Mouse (Mus musculus): ENCODE data around the gene Ndufa13. TPM values are rescaled to one million over a fixed set of nuclear protein-coding genes. Genes with fewer than 3 reads are reported as not detected.

Ndufa13 gene
- total and polyA plus RNA-seq, 2 experiments from 2014 or later, result 91.4 to 269 TPM

DNA sequence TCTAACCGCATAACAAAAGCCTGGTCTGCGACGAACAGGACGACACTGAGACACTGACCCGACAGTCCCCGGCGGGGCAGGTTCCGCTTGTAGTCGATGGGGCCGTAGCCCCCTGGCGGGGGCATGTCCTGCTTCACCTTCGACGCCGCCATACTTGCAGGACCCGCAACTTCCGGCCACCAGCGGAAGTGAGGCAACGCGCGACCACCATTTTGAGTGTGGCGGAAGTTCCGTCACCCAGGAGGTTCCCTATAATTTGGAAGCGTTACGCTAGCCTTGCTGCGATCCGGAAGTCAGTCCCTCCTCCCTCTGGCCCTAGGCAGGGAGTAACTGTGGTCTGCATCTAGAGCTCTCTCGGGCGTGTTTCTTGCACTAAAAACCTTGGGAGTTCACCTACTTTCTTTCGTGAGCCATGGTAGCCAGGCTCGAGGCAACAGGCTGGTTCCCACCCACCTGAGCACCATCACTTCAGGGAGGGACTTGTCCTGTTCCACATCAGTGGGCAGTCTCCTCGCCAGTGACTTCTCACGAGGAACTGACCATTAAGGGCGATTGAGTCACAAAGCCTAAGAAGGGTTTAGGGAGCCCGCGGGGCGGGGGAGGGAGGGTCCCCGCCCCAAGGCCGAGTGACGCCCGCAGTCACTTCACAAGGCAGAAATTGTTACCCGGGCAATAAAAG, 735 bp downstream of the Ndufa13 start:
- Histone ChIP-seq H3K4me2 (ENCODE audit: low read depth, low read length) (peak overlapping the region; percentile 74), H3K9ac (replicated peaks; ENCODE audit: low read length) (peak overlapping the region; percentile 73), H3K27me3 (ENCODE audit: insufficient read depth, low read length) (no peaks in the 10 kb centered on the region), H3K27ac (peak overlapping the region; percentile 95), H3K4me3 (ENCODE audit: low read length) (peak overlapping the region; percentile 76), H3K9me3 (ENCODE audit: low read length) (no peaks in the 10 kb centered on the region), H3K4me1 (ENCODE audit: insufficient read depth, low read length) (peaks cover 16% of the 10 kb centered on the region), H3K36me3 (ENCODE audit: insufficient read depth, low read length) (no peaks in the 10 kb centered on the region)
- 2% methylated on average over 41 of the region's 41 CpGs for WGBS
- ATAC-seq (peak; percentile 81), DNase-seq (ENCODE audit: low spot score) (peak; percentile 97)
- TF ChIP-seq CTCF (IDR thresholded peaks at IDR 0.05; ENCODE audit: low read depth), result peak; percentile 79

- Histone ChIP-seq H3K4me3 (ENCODE audit: low read length) (peak overlapping the region; percentile 76), H3K4me1 (ENCODE audit: insufficient read depth, low read length) (peaks cover 16% of the 10 kb centered on the region), H3K36me3 (ENCODE audit: insufficient read depth, low read length) (no peaks in the 10 kb centered on the region), H3K9ac (replicated peaks; ENCODE audit: low read length) (peak overlapping the region; percentile 73), H3K4me2 (ENCODE audit: low read depth, low read length) (peak overlapping the region; percentile 74), H3K27ac (peak overlapping the region; percentile 95), H3K9me3 (ENCODE audit: low read length) (no peaks in the 10 kb centered on the region), H3K27me3 (ENCODE audit: insufficient read depth, low read length) (no peaks in the 10 kb centered on the region)
- 18% methylated on average over 12 of the region's 12 CpGs for whole genome bisulfite sequencing
- no peak for TF ChIP-seq CTCF (IDR thresholded peaks at IDR 0.05; ENCODE audit: low read depth)
- ATAC-seq, result no peak
- DNase-seq (ENCODE audit: low spot score), result no peak
Measured at GRCm38 (mm10) chr8:69900895-69901451, 1.4 kb downstream of the Ndufa13 start.

DNA sequence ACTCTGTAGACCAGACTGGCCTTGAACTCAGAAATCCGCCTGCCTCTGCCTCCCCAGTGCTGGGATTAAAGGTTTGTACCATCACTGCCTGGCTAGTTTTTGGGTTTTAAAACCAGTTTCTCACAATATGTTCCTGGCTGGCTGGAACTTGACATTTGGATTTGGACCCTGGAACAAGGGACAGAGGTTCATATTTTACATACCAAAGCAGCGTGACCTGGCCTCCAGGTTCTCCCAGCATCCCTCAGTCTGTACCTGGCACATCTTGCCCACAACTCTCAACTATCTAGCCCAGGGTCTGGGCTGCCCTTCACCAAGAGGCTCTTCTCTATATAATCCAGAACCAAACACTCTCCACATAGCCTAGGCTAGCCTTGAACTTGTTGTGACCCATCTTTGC, 2.5 kb downstream of the Ndufa13 start:
- Histone ChIP-seq H3K9me3 (ENCODE audit: low read length) (no peaks in the 10 kb centered on the region), H3K4me3 (ENCODE audit: low read length) (no peak overlapping the region), H3K36me3 (ENCODE audit: insufficient read depth, low read length) (no peaks in the 10 kb centered on the region), H3K27ac (no peak overlapping the region), H3K27me3 (ENCODE audit: insufficient read depth, low read length) (no peaks in the 10 kb centered on the region), H3K4me2 (ENCODE audit: low read depth, low read length) (peak overlapping the region; percentile 74; the same call in 1 of the 2 replicates), H3K9ac (replicated peaks; ENCODE audit: low read length) (no peak overlapping the region), H3K4me1 (ENCODE audit: insufficient read depth, low read length) (peaks cover 16% of the 10 kb centered on the region)
- ATAC-seq (no peak), DNase-seq (ENCODE audit: low spot score) (no peak)
- 94% methylated on average over 2 of the region's 2 CpGs for WGBS
- no peak for TF ChIP-seq CTCF (IDR thresholded peaks at IDR 0.05; ENCODE audit: low read depth)

DNA sequence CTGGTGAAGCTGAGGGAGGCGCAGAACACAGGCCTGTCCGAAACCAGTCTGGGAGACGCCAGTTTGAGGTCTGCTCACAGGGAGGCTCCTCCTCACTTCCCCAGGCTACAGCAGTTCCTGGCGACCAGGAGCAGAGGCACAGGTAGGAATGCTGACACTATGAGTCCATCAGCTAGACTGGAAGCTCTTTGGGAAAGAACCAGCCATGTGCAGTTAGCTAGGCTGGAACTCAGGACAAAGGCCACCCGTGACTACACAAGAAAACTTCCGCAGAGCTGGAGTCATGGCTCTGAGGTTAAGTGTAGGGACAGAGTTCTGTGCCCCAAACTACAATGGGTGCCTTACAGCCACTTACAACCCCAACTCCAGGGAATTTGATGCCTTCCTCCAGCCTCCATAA, 4.5 kb downstream of the Ndufa13 start:
- Histone ChIP-seq H3K27ac (no peak overlapping the region), H3K36me3 (ENCODE audit: insufficient read depth, low read length) (peaks cover 5% of the 10 kb centered on the region; the same call in 1 of the 2 replicates), H3K27me3 (ENCODE audit: insufficient read depth, low read length) (no peaks in the 10 kb centered on the region), H3K9ac (replicated peaks; ENCODE audit: low read length) (no peak overlapping the region), H3K9me3 (ENCODE audit: low read length) (no peaks in the 10 kb centered on the region), H3K4me2 (ENCODE audit: low read depth, low read length) (no peak overlapping the region), H3K4me3 (ENCODE audit: low read length) (no peak overlapping the region), H3K4me1 (ENCODE audit: insufficient read depth, low read length) (peaks cover 8% of the 10 kb centered on the region)
- TF ChIP-seq CTCF (IDR thresholded peaks at IDR 0.05; ENCODE audit: low read depth), result no peak
- ATAC-seq, result no peak
- WGBS, result 90% methylated on average over 6 of the region's 6 CpGs
- DNase-seq (ENCODE audit: low spot score), result no peak

DNA sequence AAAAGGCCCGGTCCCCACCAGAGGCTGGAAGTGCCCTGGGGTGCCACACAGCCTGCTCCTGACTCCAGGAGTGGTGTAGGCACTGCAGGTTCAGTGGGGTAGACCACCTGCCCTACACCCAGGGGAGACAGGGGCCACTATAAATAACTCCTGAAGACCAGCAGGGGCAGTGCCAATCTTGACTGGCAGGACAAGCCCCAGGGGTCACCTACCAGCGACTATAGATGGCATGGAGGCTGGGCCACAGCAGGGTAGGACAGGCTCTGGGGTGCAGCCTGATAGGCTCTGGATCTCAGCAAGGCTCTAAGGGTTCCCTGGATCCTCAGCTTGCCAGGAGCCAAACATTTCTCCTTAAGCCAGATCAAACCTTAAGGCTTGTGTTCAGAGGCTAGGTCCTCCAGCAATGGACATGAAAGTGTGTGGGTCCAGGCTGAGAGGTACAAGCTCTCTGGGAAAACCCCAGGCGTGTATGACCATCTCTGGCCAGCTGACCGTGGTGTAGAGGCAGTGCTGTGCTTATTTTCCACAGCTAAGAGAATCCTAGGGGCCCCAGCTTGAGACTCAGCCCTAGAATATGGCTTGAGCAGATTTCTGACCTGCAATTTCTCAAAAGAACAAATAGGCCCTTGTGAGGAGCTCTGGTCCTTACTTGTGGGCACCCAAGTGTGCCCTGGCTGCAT, 6.4 kb downstream of the Ndufa13 start:
- H3K4me2 ChIP-seq (ENCODE audit: low read depth, low read length), result no peak overlapping the region
- ATAC-seq (no peak), DNase-seq (ENCODE audit: low spot score) (no peak)
- 65% methylated on average over 4 of the region's 4 CpGs for WGBS
- H3K9ac ChIP-seq (replicated peaks; ENCODE audit: low read length), result no peak overlapping the region
- H3K36me3 ChIP-seq (ENCODE audit: insufficient read depth, low read length), result peaks cover 5% of the 10 kb centered on the region; the same call in 1 of the 2 replicates
- H3K27ac ChIP-seq, result no peak overlapping the region
- H3K4me1 ChIP-seq (ENCODE audit: insufficient read depth, low read length), result peaks cover 8% of the 10 kb centered on the region
- TF ChIP-seq CTCF (IDR thresholded peaks at IDR 0.05; ENCODE audit: low read depth), result no peak
- H3K9me3 ChIP-seq (ENCODE audit: low read length), result no peaks in the 10 kb centered on the region
- H3K27me3 ChIP-seq (ENCODE audit: insufficient read depth, low read length), result no peaks in the 10 kb centered on the region
- H3K4me3 ChIP-seq (ENCODE audit: low read length), result no peak overlapping the region

- Histone ChIP-seq H3K9ac (replicated peaks; ENCODE audit: low read length) (no peak overlapping the region), H3K36me3 (ENCODE audit: insufficient read depth, low read length) (peaks cover 5% of the 10 kb centered on the region; the same call in 1 of the 2 replicates), H3K4me1 (ENCODE audit: insufficient read depth, low read length) (no peaks in the 10 kb centered on the region), H3K4me3 (ENCODE audit: low read length) (no peak overlapping the region), H3K9me3 (ENCODE audit: low read length) (no peaks in the 10 kb centered on the region), H3K27ac (no peak overlapping the region), H3K4me2 (ENCODE audit: low read depth, low read length) (no peak overlapping the region), H3K27me3 (ENCODE audit: insufficient read depth, low read length) (0 out of 2 replicates have a peak, but pooled peaks cover 8% of the 10 kb centered on the region)
- ATAC-seq (no peak), DNase-seq (ENCODE audit: low spot score) (no peak)
- TF ChIP-seq CTCF (IDR thresholded peaks at IDR 0.05; ENCODE audit: low read depth), result no peak
- 46% methylated on average over 6 of the region's 6 CpGs for WGBS
Measured at GRCm38 (mm10) chr8:69894836-69895332, 7.5 kb downstream of the Ndufa13 start.
